Mouse (Mus musculus) embryonic facial prominence, embryonic 13.5 days (tissue): ENCODE data around the gene Rrm2. TPM values are rescaled to one million over a fixed set of nuclear protein-coding genes. Genes with fewer than 3 reads are reported as not detected.
"Not testable (repeated sequence)": the region's sequence is repeated elsewhere in the genome, so short reads cannot be mapped to it uniquely, and the experiment has no call there.

Experiments
- ATAC-seq: fragments of 200-750 bp; cut with Nextera tagmentation; 2 replicates; pipeline ENCODE4 v1.8.0; 2017; ENCODE audit warnings: low read depth; ENCODE audit not compliant: insufficient number of reproducible peaks, insufficient read depth, low FRiP score, low TSS enrichment
- H3K27ac ChIP-seq: fragments of 300-500 bp; sonication (generic); 2 replicates; pipeline ENCODE4 v1.5.1; 2015; ENCODE audit warnings: moderate library complexity, mild to moderate bottlenecking, inconsistent platforms
- H3K27me3 ChIP-seq: fragments of 300-500 bp; sonication (generic); 2 replicates; pipeline ENCODE4 v1.6.1; 2015; ENCODE audit warnings: mild to moderate bottlenecking, inconsistent platforms
- H3K36me3 ChIP-seq: fragments of 300-500 bp; sonication (generic); 2 replicates; pipeline ENCODE4 v1.6.1; 2015; ENCODE audit warnings: mild to moderate bottlenecking, inconsistent platforms
- H3K4me1 ChIP-seq: fragments of 300-500 bp; sonication (generic); 2 replicates; pipeline ENCODE4 v1.6.1; 2015; ENCODE audit warnings: inconsistent platforms
- H3K4me2 ChIP-seq: fragments of 300-500 bp; sonication (generic); 2 replicates; pipeline ENCODE4 v1.6.1; 2015; ENCODE audit warnings: moderate library complexity, mild to moderate bottlenecking, inconsistent platforms
- H3K4me3 ChIP-seq: fragments of 300-500 bp; sonication (generic); 2 replicates; pipeline ENCODE4 v1.5.1; 2015; ENCODE audit warnings: mild to moderate bottlenecking, inconsistent platforms
- H3K9ac ChIP-seq: fragments of 300-500 bp; sonication (generic); 2 replicates; pipeline ENCODE4 v1.6.1; 2015; ENCODE audit warnings: mild to moderate bottlenecking, inconsistent platforms
- H3K9me3 ChIP-seq: fragments of 300-500 bp; sonication (generic); 2 replicates; pipeline ENCODE4 v1.6.1; 2016; ENCODE audit warnings: inconsistent platforms
- WGBS: fragments of 180-500 bp; shearing (Covaris S2); methylation state at CpG from one replicate; pipeline ENCODE4 v1.1.7; 2015; ENCODE audit warnings: mixed read lengths; 5-methylcytosine and 5-hydroxymethylcytosine counted together
- polyA plus RNA-seq: library from polyadenylated mRNA; unstranded; fragments of >200 nt; fragmentation: Nextera tagmentation; extraction: Ambion mirVana; gene quantifications from 2 replicates; pipeline ENCODE4 v1.2.1, GENCODE M21; 2015

Rrm2 gene
- polyA plus RNA-seq, 1 experiment from 2014 or later, result 235 TPM

- peaks cover under 1% of the 10 kb centered on the region; the same call in 1 of the 2 replicates for H3K9me3 ChIP-seq
- 56% methylated on average over 4 of the region's 4 CpGs for WGBS
- no peak for ATAC-seq
- H3K9ac ChIP-seq, result 0 out of 2 replicates have a peak overlapping the region, but pooled peaks have one; percentile 32
- H3K36me3 ChIP-seq, result no peaks in the 10 kb centered on the region
- 0 out of 2 replicates have a peak overlapping the region, but pooled peaks have one; percentile 38 for H3K4me2 ChIP-seq
- H3K4me3 ChIP-seq, result no peak overlapping the region
- H3K27me3 ChIP-seq, result no peaks in the 10 kb centered on the region
- H3K4me1 ChIP-seq, result peaks cover 13% of the 10 kb centered on the region
- peak overlapping the region; percentile 82 for H3K27ac ChIP-seq
These were observed 15.8 kb downstream of the Rrm2 start for GRCm38 (mm10) chr12:24723859-24724258.

DNA sequence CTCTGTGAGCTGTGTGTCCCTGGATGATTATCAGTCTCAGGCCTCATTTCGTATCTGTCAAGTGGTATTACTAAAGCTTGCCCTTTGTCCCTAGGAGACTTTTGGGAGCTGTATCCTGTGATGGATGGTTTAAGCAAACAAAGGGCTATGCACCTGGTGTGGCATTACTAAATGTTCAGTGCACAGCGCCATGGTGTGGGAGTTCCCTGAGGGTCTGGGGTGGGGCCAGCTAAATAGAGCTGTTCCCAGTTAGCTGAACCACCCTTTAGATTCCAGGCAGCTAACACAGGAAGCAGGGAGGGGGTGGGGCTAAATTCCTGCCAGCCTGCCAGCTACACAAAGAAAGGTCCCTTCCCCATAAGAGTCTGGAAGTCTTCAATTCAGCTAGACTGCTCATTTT lies 16.3 kb downstream of the Rrm2 start:
- Histone ChIP-seq H3K27me3 (no peaks in the 10 kb centered on the region), H3K9me3 (peaks cover 6% of the 10 kb centered on the region; the same call in 1 of the 2 replicates), H3K9ac (0 out of 2 replicates have a peak overlapping the region, but pooled peaks have one; percentile 32), H3K4me3 (peak overlapping the region; percentile 6; the same call in 1 of the 2 replicates), H3K4me1 (peaks cover 13% of the 10 kb centered on the region), H3K36me3 (no peaks in the 10 kb centered on the region), H3K4me2 (peak overlapping the region; percentile 38), H3K27ac (peak overlapping the region; percentile 82)
- ATAC-seq, result peak; percentile 85
- 9% methylated on average over 2 of the region's 2 CpGs for WGBS

DNA sequence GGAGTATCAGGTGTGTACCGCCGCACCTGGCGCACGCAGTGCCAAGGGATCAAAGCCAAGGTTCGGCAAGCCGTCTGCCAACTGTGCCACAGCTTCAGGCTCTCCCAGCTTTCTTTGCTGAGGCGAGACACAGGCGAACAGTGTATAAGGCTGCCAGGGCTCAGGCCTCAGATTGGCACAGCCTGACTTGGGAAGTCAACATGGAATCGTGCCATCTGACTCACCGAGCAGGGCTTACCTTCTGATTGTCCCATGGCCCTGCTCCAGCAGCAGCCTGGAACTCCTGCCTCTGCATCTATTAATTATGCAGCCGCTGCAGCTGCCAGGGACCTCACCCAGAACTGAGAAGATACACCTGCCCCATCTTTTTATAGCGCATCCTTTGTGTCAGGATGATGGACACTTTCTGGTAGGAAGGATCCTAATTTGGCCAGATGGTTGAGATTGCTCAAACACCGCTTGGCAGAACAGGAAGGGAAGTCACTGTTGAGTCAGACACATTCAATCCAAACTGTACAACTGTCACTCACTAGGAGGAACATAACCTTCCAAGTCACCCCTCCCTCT lies 26.9 kb downstream of the Rrm2 start:
- no peak for ATAC-seq
- WGBS, result 86% methylated on average over 13 of the region's 13 CpGs
- no peaks in the 10 kb centered on the region for H3K9me3 ChIP-seq

DNA sequence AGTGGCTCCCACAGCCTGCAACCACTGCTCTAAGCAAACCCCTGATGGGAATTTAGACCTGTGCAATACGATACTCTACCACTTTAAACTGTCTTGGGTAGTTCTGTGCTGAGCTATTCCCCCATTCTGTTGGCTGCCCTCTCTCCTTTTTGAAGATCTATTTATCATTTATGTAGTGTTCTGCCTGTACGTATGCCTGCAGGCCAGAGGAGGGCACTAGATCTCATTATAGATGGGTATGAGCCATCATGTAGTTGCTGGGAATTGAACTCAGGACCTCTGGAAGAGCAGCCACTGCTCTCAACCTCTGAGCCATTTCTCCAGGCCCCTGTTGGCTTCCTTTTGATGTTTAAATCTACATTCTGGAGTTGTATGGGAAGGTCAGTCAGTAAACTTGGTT lies 28.9 kb downstream of the Rrm2 start:
- Histone ChIP-seq H3K4me1 (no peaks in the 10 kb centered on the region), H3K36me3 (no peaks in the 10 kb centered on the region), H3K9me3 (no peaks in the 10 kb centered on the region), H3K4me3 (no peak overlapping the region), H3K9ac (no peak overlapping the region), H3K27me3 (no peaks in the 10 kb centered on the region), H3K4me2 (no peak overlapping the region), H3K27ac (no peak overlapping the region)
- no peak for ATAC-seq
- WGBS, result 61% methylated on average over 2 of the region's 2 CpGs

More for the DNA sequence above, 26.9 kb downstream of the Rrm2 start:
- Histone ChIP-seq H3K4me1 (no peaks in the 10 kb centered on the region), H3K27me3 (no peaks in the 10 kb centered on the region), H3K36me3 (no peaks in the 10 kb centered on the region), H3K4me3 (no peak overlapping the region), H3K9ac (no peak overlapping the region), H3K27ac (no peak overlapping the region), H3K4me2 (no peak overlapping the region)

DNA sequence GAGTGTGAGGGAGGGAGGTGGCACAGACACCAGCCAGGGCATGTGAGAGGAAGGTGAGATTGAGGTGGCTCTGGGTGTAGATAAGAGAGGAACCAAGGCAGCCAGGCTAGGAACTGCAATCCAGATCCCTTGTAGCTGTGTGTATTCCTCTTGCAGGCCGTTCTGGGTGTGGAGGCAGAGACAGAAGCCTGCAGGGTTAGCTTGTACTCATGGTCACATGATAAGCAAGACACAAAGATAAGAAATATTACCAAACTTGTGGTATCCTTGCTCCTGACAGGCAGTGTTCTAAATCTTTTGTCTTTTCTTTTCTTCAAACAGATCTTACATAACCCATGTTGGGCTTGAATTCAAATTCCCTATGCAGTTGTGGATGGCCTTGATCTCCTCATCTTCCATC lies 31.9 kb downstream of the Rrm2 start:
- no peak for ATAC-seq
- H3K4me1 ChIP-seq, result no peaks in the 10 kb centered on the region
- H3K4me2 ChIP-seq, result no peak overlapping the region
- H3K27ac ChIP-seq, result no peak overlapping the region
- H3K36me3 ChIP-seq, result no peaks in the 10 kb centered on the region
- no peak overlapping the region for H3K9ac ChIP-seq
- H3K4me3 ChIP-seq, result no peak overlapping the region
- WGBS, result 59% methylated on average over 1 of the region's 1 CpGs
- no peaks in the 10 kb centered on the region for H3K27me3 ChIP-seq
- no peaks in the 10 kb centered on the region for H3K9me3 ChIP-seq

GRCm38 (mm10) chr12:24741535-24741934 lies 33.5 kb downstream of the Rrm2 start:
- 67% methylated on average over 6 of the region's 6 CpGs for WGBS
- H3K9ac ChIP-seq, H3K4me1 ChIP-seq, H3K4me2 ChIP-seq, H3K27me3 ChIP-seq, H3K4me3 ChIP-seq, H3K9me3 ChIP-seq, H3K27ac ChIP-seq, H3K36me3 ChIP-seq, ATAC-seq: not testable (repeated sequence)

GRCm38 (mm10) chr12:24744309-24744708 lies 36.3 kb downstream of the Rrm2 start:
- H3K4me3 ChIP-seq, result no peak overlapping the region
- ATAC-seq, result no peak
- no peaks in the 10 kb centered on the region for H3K4me1 ChIP-seq
- no peaks in the 10 kb centered on the region for H3K36me3 ChIP-seq
- 29% methylated on average over 1 of the region's 1 CpGs for WGBS
- no peaks in the 10 kb centered on the region for H3K9me3 ChIP-seq
- H3K27ac ChIP-seq, result no peak overlapping the region
- H3K27me3 ChIP-seq, result no peaks in the 10 kb centered on the region
- no peak overlapping the region for H3K9ac ChIP-seq
- H3K4me2 ChIP-seq, result no peak overlapping the region

DNA sequence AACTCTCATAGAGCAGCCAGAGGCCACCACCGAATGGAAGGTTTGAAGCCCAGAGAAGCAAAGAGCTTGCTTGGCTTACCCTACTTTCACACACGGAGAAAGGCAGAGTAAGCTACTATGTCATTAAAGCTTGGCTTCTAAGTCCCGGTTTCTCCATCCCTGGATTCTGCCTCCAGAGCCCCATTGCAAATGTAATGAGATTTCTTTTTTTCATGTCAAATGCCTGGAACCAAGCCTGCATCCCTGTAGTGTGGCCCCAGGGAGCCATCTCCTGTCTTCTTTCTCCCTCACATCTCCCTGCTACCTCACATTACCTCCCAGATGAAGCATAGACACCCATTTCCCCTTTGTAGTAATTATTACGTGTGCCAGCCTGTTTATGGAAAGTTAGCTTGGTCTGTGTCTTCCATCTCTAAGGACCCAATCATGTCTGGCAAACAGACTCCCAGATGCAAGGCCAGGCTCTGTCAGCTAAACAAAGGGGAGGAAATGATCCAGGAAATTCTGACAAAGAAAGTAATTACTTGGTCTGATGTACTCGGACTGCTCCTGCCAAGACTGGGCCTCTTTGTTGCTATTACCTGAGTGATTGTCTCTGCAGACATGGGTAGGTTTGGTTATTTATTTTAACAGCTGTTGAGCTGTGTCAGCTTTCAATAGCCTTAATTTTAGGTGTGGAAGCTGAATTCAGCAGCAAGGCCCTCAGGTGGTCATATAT lies 38.7 kb downstream of the Rrm2 start:
- H3K4me2 ChIP-seq, result no peak overlapping the region
- H3K9ac ChIP-seq, result no peak overlapping the region
- no peaks in the 10 kb centered on the region for H3K9me3 ChIP-seq
- 44% methylated on average over 5 of the region's 5 CpGs for WGBS
- H3K4me3 ChIP-seq, result no peak overlapping the region
- no peak for ATAC-seq
- H3K27ac ChIP-seq, result no peak overlapping the region
- H3K27me3 ChIP-seq, result no peaks in the 10 kb centered on the region
- H3K36me3 ChIP-seq, result no peaks in the 10 kb centered on the region
- H3K4me1 ChIP-seq, result no peaks in the 10 kb centered on the region

GRCm38 (mm10) chr12:24747297-24747696 lies 39.3 kb downstream of the Rrm2 start:
- H3K4me2 ChIP-seq, result no peak overlapping the region
- no peak overlapping the region for H3K4me3 ChIP-seq
- H3K36me3 ChIP-seq, result no peaks in the 10 kb centered on the region
- ATAC-seq, result no peak
- WGBS, result 63% methylated on average over 8 of the region's 8 CpGs
- no peak overlapping the region for H3K9ac ChIP-seq
- H3K27me3 ChIP-seq, result no peaks in the 10 kb centered on the region
- H3K27ac ChIP-seq, result no peak overlapping the region
- no peaks in the 10 kb centered on the region for H3K9me3 ChIP-seq
- H3K4me1 ChIP-seq, result no peaks in the 10 kb centered on the region

DNA sequence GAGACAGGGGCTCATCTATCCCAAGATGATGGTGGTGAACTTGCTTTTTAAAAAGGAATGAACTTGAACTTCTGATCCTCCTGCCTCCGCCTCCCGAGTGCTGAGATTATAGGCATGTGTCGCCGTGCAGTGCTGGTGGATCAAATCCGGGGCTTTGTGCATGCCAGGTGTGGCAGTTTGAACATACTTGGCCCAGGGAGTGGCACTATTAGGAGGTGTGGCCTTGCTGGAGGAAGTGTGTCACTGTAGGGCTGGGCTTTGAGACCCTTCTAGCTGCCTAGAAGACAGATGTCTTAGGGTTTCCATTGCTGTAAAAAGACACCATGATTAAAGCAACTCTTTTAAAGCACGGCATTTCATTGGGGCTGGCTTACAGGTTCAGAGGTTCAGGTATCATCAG lies 42.5 kb downstream of the Rrm2 start:
- no peaks in the 10 kb centered on the region for H3K36me3 ChIP-seq
- no peaks in the 10 kb centered on the region; the same call in 1 of the 2 replicates for H3K9me3 ChIP-seq
- H3K9ac ChIP-seq, result no peak overlapping the region
- no peak overlapping the region for H3K27ac ChIP-seq
- no peaks in the 10 kb centered on the region for H3K4me1 ChIP-seq
- no peak overlapping the region for H3K4me2 ChIP-seq
- no peak overlapping the region for H3K4me3 ChIP-seq
- 79% methylated on average over 6 of the region's 6 CpGs for WGBS
- H3K27me3 ChIP-seq, result no peaks in the 10 kb centered on the region
- no peak for ATAC-seq

GRCm38 (mm10) chr12:24753680-24754079 lies 45.6 kb downstream of the Rrm2 start:
- H3K27ac ChIP-seq, result no peak overlapping the region
- 80% methylated on average over 4 of the region's 4 CpGs for WGBS

GRCm38 (mm10) chr12:24754693-24755092 lies 46.7 kb downstream of the Rrm2 start:
- Histone ChIP-seq H3K36me3 (no peaks in the 10 kb centered on the region), H3K4me2 (no peak overlapping the region), H3K27me3 (no peaks in the 10 kb centered on the region), H3K27ac (no peak overlapping the region), H3K4me3 (no peak overlapping the region), H3K9ac (no peak overlapping the region), H3K9me3 (no peaks in the 10 kb centered on the region; the same call in 1 of the 2 replicates), H3K4me1 (peaks cover 5% of the 10 kb centered on the region; the same call in 1 of the 2 replicates)
- WGBS, result 50% methylated on average over 5 of the region's 5 CpGs
- no peak for ATAC-seq

More at GRCm38 (mm10) chr12:24753680-24754079, 45.6 kb downstream of the Rrm2 start:
- ATAC-seq, result no peak
- H3K9ac ChIP-seq, result no peak overlapping the region
- H3K27me3 ChIP-seq, result no peaks in the 10 kb centered on the region
- H3K4me1 ChIP-seq, result peaks cover 5% of the 10 kb centered on the region; the same call in 1 of the 2 replicates
- H3K9me3 ChIP-seq, result no peaks in the 10 kb centered on the region; the same call in 1 of the 2 replicates
- H3K4me2 ChIP-seq, result no peak overlapping the region
- H3K36me3 ChIP-seq, result no peaks in the 10 kb centered on the region
- H3K4me3 ChIP-seq, result no peak overlapping the region
